Mouse (Mus musculus) kidney, postnatal 0 days (tissue): ENCODE results near the gene Padi2. TPM values are rescaled to one million over a fixed set of nuclear protein-coding genes. Genes with fewer than 3 reads are reported as not detected.

Experiments used
- ATAC-seq: fragments of 200-750 bp; cut with Nextera tagmentation; replicated peaks from 2 replicates; pipeline ENCODE4 v1.8.0; 2017; ENCODE audit warnings: low read depth, moderate number of reproducible peaks, moderate TSS enrichment, moderate library complexity; ENCODE audit not compliant: low FRiP score
- DNase-seq: peaks from one replicate; pipeline ENCODE4 v3.0.0-alpha.2; 2016; ENCODE audit warnings: low spot score
- H3K27ac ChIP-seq: fragments of 300-500 bp; sonication (generic); 2 replicates; pipeline ENCODE4 v1.5.1; 2014; ENCODE audit warnings: mild to moderate bottlenecking
- H3K27me3 ChIP-seq: fragments of 300-500 bp; sonication (generic); 2 replicates; pipeline ENCODE4 v1.6.1; 2014; ENCODE audit warnings: low read length, mixed read lengths; ENCODE audit not compliant: insufficient read depth
- H3K36me3 ChIP-seq: fragments of 300-500 bp; sonication (generic); 2 replicates; pipeline ENCODE4 v1.6.1; 2014; ENCODE audit warnings: low read length, mixed read lengths; ENCODE audit not compliant: insufficient read depth
- H3K4me1 ChIP-seq: fragments of 300-500 bp; sonication (generic); replicated peaks from 2 replicates; pipeline ENCODE4 v1.6.1; 2014; ENCODE audit warnings: antibody characterized with exemption, low read length, mixed read lengths; ENCODE audit not compliant: insufficient read depth
- H3K4me2 ChIP-seq: fragments of 300-500 bp; sonication (generic); 2 replicates; pipeline ENCODE4 v1.6.1; 2014; ENCODE audit warnings: mild to moderate bottlenecking, low read length, moderate library complexity, mixed read lengths
- H3K4me3 ChIP-seq: fragments of 300-500 bp; sonication (generic); replicated peaks from 2 replicates; pipeline ENCODE4 v1.5.1; 2014; ENCODE audit warnings: low read depth, low read length
- H3K9ac ChIP-seq: fragments of 300-500 bp; sonication (generic); 2 replicates; pipeline ENCODE4 v1.6.1; 2014; ENCODE audit warnings: low read depth, low read length
- H3K9me3 ChIP-seq: fragments of 300-500 bp; sonication (generic); replicated peaks from 2 replicates; pipeline ENCODE4 v1.6.1; 2016; ENCODE audit warnings: low read length, inconsistent platforms, mixed read lengths
- CTCF ChIP-seq: IDR thresholded peaks from 2 replicates; pipeline ENCODE4 v1.5.1; 2016; ENCODE audit warnings: antibody characterized with exemption, low read depth, mild to moderate bottlenecking, moderate library complexity
- WGBS: fragments of 180-500 bp; shearing (Covaris S2); extraction: QIAGEN DNeasy Blood & Tissue Kit; methylation state at CpG from one replicate; pipeline ENCODE4 v1.1.7; 2014; 5-methylcytosine and 5-hydroxymethylcytosine counted together
- polyA plus RNA-seq: library from polyadenylated mRNA; unstranded; fragments of >200 nt; fragmentation: Nextera tagmentation; extraction: Ambion mirVana; gene quantifications from 2 replicates; pipeline ENCODE4 v1.2.1, GENCODE M21; 2015

Gene Padi2
- polyA plus RNA-seq, 1 experiment from 2014 or later: 21.1 TPM

DNA sequence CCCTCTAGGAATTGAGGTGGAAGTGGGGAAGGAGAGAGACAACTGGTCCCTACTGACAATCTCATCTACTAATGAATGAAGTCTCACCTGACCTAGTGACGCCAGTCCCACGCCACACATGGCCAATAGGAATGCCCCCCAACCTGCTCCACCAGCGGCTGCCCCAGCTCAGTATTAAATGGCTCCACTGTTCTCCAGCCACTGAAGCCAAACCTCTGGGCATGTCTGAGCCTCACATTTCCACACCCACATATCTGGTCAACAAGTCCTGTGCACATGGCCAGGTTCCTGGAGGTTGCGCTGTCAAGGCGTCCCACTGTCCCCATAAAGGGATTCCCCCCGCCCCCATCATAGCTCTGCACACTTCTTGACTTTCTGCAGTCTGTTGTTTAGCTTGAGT is 78.4 kb downstream of the Padi2 start:
- no peak for TF ChIP-seq CTCF
- H3K4me1 ChIP-seq: 0 out of 2 replicates have a peak, but pooled peaks cover 10% of the 10 kb centered on the region
- DNase-seq (no peak), ATAC-seq (no peak)
- H3K9ac ChIP-seq: no peak overlapping the region
- 83% methylated on average over 6 of the region's 6 CpGs for WGBS
- no peaks in the 10 kb centered on the region for H3K9me3 ChIP-seq
- no peak overlapping the region for H3K4me2 ChIP-seq
- no peak overlapping the region for H3K4me3 ChIP-seq
- H3K27me3 ChIP-seq: no peaks in the 10 kb centered on the region
- peaks cover 3% of the 10 kb centered on the region for H3K36me3 ChIP-seq
- H3K27ac ChIP-seq: no peak overlapping the region

- Histone ChIP-seq H3K4me2 (peak overlapping the region; percentile 79), H3K4me1 (0 out of 2 replicates have a peak, but pooled peaks cover 10% of the 10 kb centered on the region), H3K9me3 (no peaks in the 10 kb centered on the region), H3K27me3 (no peaks in the 10 kb centered on the region), H3K4me3 (peak overlapping the region; percentile 83), H3K27ac (no peak overlapping the region), H3K36me3 (no peaks in the 10 kb centered on the region), H3K9ac (no peak overlapping the region)
- no peak for ATAC-seq
- TF ChIP-seq CTCF: peak; percentile 42
- peak; percentile 15 for DNase-seq
- 28% methylated on average over 15 of the region's 15 CpGs for WGBS
These were observed 80.0 kb downstream of the Padi2 start for GRCm38 (mm10) chr4:140986024-140986710.

DNA sequence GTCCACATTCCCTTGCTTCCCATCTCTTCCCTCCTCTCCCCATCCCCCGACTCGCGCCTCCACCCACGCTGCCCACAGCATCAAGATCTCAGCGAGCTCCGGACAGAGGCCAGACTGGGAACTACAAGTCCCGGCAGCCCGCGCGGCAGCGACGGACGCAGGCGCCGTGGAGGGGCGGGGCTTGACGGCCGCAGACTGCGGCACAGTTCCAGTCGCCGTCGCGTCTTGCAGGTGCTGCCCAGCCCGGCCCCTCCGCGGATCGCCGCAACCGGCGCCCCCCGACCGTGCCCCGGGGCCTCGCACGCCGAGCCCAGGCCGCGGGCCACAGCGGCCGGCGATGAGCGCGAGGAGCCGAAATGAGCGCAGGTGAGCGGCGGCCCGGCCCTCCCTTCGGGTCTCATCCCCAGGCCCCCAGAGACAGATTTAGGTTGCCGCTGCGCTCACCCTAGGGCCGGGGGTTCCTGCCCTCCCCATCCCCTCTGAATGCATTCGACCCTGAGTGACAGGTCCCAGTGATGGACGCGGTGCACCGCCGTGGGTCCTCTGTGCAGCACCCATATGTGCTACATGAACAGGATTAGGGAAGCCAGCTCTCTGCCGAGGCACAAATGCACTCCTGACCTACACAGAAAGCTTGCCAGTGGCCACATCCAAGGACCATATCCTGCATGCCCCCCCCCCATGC is 80.7 kb downstream of the Padi2 start, which contains the start of gene Atp13a2:
Gene Atp13a2, plus strand, starts transcription at position 163 of the 685 bp plus-strand sequence.
- DNase-seq: peak; percentile 84
- Histone ChIP-seq H3K27me3 (no peaks in the 10 kb centered on the region), H3K4me1 (0 out of 2 replicates have a peak, but pooled peaks cover 10% of the 10 kb centered on the region), H3K27ac (no peak within 1 kb of the TSS), H3K4me2 (peak within 1 kb of the TSS; percentile 79), H3K9me3 (no peaks in the 10 kb centered on the region), H3K4me3 (peak within 1 kb of the TSS; percentile 83), H3K9ac (peak within 1 kb of the TSS; percentile 75), H3K36me3 (0 out of 2 replicates have a peak, but pooled peaks cover under 1% of the 10 kb centered on the region)
- no peak for TF ChIP-seq CTCF
- peak; percentile 65 for ATAC-seq
- WGBS: 0% methylated on average over 58 of the region's 58 CpGs

DNA sequence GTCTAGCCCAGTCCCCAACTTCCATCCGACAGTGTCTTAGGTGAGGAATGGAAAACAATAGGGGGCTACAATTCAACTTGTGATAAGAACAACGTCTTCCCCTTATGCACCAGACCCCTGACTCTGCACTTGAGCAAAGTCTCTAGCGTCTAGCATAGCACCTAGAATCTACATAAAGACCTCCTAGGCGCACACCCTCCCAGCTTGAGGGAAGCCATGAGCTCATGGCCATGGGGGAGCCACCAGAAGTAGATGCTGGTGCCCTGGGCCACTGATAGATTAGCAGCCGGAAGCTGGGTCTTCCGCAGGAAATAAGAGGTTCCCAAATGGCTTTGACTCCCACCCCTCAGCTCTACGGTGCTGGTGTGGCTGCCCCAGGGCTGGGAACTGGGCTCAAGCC is 81.3 kb downstream of the Padi2 start:
- Histone ChIP-seq H3K4me3 (peak overlapping the region; percentile 83), H3K36me3 (peaks cover 6% of the 10 kb centered on the region; the same call in 1 of the 2 replicates), H3K27me3 (no peaks in the 10 kb centered on the region), H3K4me2 (peak overlapping the region; percentile 79), H3K9ac (peak overlapping the region; percentile 75), H3K9me3 (no peaks in the 10 kb centered on the region), H3K4me1 (0 out of 2 replicates have a peak, but pooled peaks cover 10% of the 10 kb centered on the region), H3K27ac (no peak overlapping the region)
- 15% methylated on average over 7 of the region's 7 CpGs for WGBS
- DNase-seq: no peak
- ATAC-seq: no peak
- TF ChIP-seq CTCF: no peak

- H3K27me3 ChIP-seq: no peaks in the 10 kb centered on the region
- 39% methylated on average over 7 of the region's 7 CpGs for WGBS
- H3K9me3 ChIP-seq: no peaks in the 10 kb centered on the region
- no peak overlapping the region for H3K4me3 ChIP-seq
- DNase-seq: no peak
- no peak for ATAC-seq
- H3K9ac ChIP-seq: no peak overlapping the region
- peaks cover 13% of the 10 kb centered on the region for H3K36me3 ChIP-seq
- 0 out of 2 replicates have a peak, but pooled peaks cover 10% of the 10 kb centered on the region for H3K4me1 ChIP-seq
- H3K27ac ChIP-seq: peak overlapping the region; percentile 1; the same call in 1 of the 2 replicates
- TF ChIP-seq CTCF: no peak
- H3K4me2 ChIP-seq: 0 out of 2 replicates have a peak overlapping the region, but pooled peaks have one; percentile 0
These were observed 82.7 kb downstream of the Padi2 start for GRCm38 (mm10) chr4:140988706-140989290.

- Histone ChIP-seq H3K9ac (no peak overlapping the region), H3K27ac (0 out of 2 replicates have a peak overlapping the region, but pooled peaks have one; percentile 1), H3K9me3 (no peaks in the 10 kb centered on the region), H3K36me3 (peaks cover 13% of the 10 kb centered on the region), H3K4me2 (no peak overlapping the region), H3K27me3 (no peaks in the 10 kb centered on the region), H3K4me1 (0 out of 2 replicates have a peak, but pooled peaks cover 10% of the 10 kb centered on the region), H3K4me3 (no peak overlapping the region)
- WGBS: 86% methylated on average over 14 of the region's 14 CpGs
- ATAC-seq (no peak), DNase-seq (no peak)
- TF ChIP-seq CTCF: no peak
These were observed 83.3 kb downstream of the Padi2 start for GRCm38 (mm10) chr4:140989447-140989846.
